Mouse (Mus musculus) stomach, postnatal 0 days (tissue): ENCODE data around the gene Zfp334.

Experiments used
- CTCF ChIP-seq: IDR thresholded peaks from 2 replicates; pipeline ENCODE4 v1.5.1; 2016; ENCODE audit warnings: antibody characterized with exemption, low read depth, mild to moderate bottlenecking, moderate library complexity
- EP300 ChIP-seq: optimal IDR thresholded peaks from 2 replicates; pipeline ENCODE3; 2016; ENCODE audit warnings: antibody characterized with exemption

- no peak for TF ChIP-seq CTCF
- no peak for TF ChIP-seq EP300
Observed at GRCm38 (mm10) chr2:165376001-165376400, 12.1 kb downstream of the Zfp334 start.
